Mouse (Mus musculus): ENCODE results near the gene Marc1.
A peak's percentile ranks its signal among the peaks of the same experiment; 100 is the strongest.

The Marc1 gene

DNA sequence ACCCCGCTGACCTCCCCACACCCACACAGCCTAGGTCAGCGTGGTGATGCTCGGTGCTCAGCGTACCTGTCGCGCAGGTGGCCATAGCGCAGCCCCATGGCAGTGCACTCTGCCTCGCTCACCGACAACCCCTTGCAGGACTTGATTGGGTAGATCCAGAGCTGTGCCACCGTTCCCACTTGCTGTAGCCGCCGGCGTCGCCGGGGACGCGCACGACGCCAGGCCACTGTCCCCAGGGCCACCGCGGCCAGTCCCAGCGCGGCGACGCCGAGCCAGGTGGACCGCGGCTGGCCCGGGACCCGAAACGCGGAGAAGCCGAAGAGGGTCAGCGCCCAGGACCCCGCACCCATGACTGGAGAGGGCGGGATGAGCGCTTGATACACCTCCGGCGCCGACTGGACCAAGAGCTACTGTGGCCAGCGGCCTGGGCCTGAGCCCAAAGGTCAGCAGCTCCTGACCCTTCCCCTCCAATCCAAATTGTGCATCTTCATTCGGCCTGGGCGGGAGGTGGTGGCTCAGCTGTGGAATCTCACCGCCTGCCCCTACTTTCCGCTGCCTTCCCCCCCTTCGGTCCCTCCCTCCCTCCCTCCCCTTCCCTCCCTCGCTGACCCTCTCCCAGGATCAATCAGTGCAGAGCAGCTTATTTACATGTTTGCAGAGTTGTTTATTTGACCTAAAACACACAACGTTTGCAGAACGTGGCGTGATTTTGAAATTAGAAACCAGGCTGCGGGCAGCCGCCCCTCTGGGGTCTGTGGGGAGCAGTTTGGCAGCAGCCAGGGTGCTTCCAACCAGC is at the start of gene Marc1:
TSS of gene Marc1 (minus strand) at position 534 of the 796 bp plus-strand sequence.
- DNase-seq (ENCODE audit: low spot score in 2 of 2) = no peak

DNA sequence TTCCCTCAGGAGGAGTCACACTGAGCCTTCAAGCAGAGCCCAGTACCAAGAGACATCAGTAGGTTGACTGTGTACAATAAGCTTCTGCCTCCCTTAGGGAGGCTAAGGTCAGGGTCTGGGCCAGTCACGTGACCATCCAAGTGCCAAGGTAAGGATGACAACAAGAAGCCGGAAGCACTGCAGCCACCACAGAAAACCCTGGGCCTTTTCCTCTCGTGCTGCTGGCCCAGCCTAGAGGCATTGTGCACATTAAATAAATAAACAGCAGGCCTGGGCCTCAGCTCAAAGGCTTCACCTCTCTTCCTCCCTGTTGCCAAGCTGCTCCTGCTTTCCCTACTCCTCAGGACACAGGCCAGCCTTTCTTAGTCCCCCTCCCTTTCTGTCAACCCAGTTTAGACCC is 49.2 kb upstream of the Marc1 start:
- no peak for DNase-seq (ENCODE audit: low spot score in 2 of 2)

DNA sequence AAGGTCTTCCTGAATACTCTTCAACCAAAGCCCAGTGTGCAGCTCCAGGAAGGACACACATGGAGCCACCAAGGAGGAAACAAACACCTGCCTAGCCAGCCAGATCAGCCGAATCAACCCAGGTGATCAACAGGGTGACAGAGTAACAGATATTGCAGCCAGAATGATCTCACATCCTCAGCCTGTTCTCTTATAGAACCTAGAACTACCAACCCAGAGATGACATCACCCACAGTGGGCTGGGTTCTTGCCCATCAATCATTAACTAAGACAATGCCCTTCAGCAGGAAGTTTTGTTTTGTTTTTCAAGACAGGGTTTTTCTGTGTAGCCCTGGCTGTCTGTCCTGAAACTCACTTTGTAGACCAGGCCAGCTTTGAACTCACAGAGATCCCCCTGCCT is 47.1 kb upstream of the Marc1 start:
- DNase-seq (ENCODE audit: low spot score in 2 of 2) = no peak

DNA sequence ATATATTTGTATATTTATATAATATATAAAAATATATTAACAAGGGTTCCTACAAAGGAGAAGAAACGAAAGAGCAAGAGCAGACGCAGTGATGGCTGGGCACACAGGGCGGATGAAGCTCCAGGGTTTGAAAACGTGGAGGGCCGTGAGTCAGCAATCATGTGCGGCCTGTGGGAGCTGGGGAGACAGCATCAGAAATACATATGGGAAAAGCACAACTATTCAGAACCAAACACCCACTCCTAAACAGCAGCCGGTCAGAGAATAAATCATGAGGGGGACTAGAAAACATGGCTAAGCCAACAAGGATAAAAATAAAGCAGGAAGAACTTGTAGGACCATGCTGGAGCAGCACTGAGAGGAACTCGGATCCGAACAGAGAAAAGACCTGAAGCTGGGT is 46.1 kb upstream of the Marc1 start:
- no peak for DNase-seq (ENCODE audit: low spot score in 2 of 2)

DNA sequence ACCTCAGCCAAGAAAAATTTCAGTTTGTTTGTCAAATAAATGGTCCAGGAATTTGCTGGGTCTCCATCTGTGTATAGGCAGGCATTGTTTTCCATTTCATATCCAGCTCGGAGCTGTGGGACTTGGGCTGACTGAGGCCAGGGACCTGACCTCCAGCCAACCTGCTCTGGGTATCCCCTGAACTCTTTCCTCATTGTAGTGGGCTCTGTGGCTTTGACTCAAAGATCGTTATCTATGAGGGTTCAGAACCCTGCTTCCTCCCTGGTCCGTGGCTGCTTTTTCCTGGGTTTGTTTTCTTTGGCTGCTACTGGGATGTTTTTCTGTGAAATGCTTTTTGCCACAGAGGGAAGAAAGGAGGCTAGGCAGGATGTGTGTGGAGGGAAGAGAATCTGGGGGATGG is 42.8 kb upstream of the Marc1 start:
- no peak for DNase-seq (ENCODE audit: low spot score in 2 of 2)

DNA sequence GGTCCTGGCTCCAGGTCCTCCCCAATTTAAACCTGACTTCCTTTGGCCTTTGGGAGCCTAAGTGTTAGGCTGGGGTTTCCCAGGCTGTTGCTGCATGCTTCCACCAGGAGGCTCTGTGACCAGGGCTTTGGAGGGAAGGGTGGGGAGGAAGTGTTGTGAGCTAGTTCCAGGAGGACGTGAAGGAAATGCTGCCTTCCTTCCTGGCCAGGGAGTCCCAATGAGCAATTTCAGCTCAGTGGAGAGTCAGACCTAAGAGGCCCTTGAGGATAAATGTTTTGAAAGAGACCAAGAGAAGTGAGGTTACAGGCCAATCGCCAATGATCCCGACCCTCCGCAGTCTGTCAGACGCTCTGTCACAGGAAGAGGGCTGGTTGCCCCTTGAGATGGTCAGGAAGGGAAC is 42.2 kb upstream of the Marc1 start:
- peak in 1 of 2 experiments; percentile 47 for DNase-seq (ENCODE audit: low spot score in 2 of 2)

DNA sequence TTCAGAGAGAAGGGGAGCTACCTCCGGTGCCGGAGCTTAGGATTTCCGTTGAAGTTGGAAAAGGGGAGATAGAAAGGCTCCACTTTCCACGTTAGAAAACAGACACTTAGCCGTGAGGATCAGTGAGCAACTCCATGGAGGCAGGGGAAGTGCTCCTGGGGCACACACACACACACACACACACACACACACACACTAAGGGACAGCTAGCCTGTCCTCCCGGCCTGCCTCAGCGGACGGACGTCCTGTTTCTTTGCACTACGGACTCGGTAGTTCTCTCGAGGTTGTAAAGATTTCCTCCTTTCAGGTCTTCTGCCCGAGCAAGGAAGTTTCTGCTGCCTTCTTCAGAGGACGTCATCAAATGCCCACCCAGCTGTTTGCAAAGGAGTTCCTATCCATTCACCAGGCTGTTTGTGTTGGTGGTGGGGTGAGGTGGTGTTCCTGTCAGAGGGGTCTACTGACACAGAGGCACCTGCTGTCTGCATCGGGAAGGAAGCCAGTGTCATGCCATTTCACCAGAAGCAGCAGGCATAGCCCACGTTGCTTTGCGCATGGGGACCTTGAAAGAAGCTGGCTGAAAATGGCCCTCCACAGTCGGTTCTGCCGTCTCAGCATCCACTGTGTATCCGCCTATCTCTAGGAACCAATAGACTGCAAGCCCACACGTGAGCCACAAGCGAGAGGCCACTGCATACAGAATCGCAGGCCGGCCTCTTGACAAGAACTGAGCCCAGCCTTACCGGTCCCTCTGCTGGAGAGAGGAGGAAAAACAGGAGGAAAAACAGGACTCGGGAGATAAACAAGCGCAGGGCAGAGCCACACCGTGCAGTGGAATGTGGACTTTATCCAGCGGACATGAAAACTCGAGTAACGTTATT is 40.9 kb upstream of the Marc1 start:
- DNase-seq (ENCODE audit: low spot score in 2 of 2) = peak; percentile 55 to 74

DNA sequence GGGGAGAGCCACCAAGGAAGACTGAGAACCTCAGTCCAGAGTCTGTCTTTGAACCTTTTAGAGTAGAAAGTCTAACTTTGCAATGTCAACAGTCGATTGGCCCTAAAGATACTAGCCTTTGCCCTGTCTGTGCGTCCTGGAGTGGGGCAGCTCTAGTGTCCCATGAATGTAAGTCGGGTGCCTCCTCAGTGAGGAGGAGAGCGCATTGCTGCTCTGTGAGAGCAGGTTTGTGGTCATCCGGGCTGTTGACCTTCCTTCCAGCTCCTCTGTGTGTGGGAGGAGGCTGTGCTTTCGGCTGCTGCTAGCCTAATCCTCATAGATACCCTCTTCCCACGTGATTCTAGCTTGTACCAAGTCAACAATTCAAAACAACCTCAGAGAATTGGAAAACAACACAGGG is 40.1 kb upstream of the Marc1 start:
- DNase-seq (ENCODE audit: low spot score in 2 of 2) = no peak

DNA sequence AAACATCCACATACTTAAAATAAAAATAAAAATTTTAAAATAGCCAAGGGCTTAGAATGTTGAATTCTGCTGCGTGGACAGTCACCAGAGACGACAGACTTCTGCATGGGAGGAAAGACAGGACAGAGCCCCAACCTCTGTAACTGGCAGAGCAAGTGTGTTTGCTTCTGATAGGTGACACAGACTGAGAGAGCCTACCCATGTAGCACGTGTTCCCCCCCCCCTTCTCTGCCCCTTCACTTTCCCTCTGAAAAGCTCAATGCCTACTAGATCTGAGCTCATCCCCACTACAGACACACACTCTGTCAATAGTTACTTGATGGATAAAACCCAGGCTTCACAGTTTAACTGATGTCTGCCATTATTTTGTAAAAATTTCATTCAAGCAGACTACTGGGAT is 35.9 kb upstream of the Marc1 start:
- no peak for DNase-seq (ENCODE audit: low spot score in 2 of 2)

DNA sequence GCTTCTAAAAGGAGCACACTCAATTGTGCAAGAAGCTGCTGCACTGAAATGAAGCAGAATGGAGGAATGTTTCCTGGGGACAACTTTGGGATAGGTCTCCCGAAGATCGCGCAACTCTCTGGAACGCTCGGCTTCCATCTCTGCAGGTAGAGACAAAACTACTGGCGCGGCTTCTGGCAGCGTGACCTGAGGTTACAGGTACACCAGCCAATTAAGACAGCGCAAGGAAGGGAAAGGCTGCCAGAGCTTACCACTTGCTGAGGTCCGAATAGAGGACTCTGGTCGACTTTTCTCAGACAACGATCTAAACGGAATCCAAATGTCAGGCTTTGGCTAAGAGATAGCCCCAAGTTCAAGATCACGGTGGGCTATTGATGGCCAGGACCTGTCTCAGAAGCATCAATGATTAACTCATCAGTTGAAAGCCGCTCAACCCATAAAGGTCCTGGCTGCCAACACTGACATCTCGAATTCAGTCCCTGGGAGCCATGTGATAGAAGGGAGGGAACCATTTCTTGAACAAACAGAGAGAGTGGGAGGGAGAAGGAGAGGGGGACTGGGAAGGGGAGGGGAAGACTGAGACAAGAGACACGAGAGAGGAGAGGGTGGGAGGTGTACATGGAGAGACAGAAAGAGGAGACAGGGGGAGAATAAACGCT is 35.1 kb upstream of the Marc1 start, which contains the start of gene Marc2:
TSS of gene Marc2 (minus strand) at position 360 of the 659 bp plus-strand sequence.
- DNase-seq (ENCODE audit: low spot score in 2 of 2) = no peak

DNA sequence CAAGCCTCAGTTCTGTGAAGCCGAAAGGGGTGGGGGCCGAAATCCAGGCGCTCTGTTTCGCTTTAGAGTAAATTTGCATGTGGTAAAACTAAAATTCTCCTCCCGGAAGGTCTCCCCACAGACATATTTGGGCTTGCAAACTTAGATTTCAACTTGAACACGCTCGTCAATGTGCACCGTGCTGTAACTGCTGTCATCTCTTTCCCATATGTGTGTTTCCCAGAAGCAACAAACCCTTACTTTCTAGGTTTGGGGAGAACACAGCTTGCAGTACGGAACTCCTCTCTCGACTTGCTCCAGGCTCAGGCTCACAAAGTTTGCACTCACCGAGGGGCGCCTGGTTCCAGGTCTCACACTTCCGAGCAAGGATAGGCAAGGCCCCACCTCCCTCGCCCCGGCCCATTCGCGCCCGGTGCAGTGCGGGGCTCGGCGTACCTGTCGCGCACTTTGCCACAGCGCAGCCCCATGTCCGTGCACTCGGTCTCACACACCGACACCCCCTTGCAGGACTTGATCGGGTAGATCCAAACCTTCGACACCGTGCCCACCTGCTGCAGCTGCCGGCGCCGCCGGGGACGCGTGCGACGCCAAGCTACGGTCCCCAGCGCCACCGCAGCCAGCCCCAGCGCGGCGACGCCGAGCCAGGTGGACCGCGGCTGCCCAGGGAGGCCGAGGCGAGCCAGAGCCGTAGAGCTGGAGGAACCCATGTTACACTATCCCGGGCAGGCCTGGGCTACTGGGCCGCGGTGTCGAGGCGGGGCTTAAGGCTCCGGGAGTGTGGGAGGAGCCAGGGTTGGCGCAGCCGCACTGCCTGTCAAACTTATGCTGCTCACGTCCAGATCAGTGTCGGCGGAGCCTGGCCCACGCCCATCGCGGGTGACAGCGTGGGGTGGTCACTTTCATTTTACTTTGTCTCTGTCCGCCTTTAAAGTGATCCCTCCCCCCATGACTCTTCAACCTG is 34.3 kb upstream of the Marc1 start:
- DNase-seq (ENCODE audit: low spot score in 2 of 2) = peak; percentile 77

DNA sequence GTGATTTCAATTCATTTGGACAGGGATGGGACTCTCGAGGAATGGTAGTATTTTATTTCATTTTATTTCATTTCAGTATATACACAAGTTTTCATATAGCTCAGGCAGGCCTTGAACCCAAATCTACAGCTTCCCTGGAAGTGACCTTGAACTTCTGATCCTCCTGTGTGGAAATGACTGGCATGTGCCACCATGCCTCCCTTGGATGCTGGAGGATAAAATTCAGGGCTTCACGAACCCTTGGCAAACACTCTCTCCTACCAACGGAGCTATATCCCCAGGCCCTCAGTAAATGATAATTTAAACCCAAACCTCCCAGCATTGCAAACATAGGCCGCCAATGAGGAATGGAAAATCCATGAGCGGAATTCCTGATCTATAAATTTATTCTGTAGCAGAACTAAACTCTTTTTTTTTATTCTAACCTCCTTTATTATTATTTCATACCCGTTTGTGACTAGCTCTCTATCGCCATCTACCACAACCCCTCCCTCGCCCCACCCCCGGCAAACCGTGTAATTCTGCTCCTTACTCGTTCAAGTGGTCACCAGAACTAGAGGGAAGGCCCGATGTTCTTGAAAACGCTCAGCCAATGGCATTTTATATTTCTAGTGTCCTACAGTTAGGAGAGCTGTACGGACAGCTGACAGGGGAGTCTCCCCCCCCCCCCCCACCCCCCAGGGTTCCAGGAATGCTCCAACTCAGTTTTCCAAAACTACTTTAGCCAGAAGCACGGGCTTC is 33.4 kb upstream of the Marc1 start:
- no peak for DNase-seq (ENCODE audit: low spot score in 2 of 2)

DNA sequence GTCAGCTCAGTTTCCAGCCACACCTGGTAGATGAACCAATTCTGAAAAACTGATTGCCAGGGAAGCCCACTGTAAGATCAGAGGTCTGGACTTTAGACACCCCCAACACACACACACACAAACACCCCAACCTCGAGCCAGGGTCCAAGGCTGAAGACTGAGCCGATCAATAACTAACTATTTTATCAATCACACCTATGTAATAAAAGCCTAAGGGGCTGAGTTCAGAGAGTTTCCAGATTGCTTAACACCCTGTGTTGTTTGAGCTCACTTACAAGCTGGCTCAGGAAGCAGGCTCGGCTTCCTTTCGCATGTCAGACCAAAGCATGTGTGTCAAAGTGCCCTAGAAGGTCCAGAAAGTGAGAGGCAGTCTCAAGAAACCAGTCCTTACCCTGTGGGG is 26.5 kb upstream of the Marc1 start:
- DNase-seq (ENCODE audit: low spot score in 2 of 2) = no peak

DNA sequence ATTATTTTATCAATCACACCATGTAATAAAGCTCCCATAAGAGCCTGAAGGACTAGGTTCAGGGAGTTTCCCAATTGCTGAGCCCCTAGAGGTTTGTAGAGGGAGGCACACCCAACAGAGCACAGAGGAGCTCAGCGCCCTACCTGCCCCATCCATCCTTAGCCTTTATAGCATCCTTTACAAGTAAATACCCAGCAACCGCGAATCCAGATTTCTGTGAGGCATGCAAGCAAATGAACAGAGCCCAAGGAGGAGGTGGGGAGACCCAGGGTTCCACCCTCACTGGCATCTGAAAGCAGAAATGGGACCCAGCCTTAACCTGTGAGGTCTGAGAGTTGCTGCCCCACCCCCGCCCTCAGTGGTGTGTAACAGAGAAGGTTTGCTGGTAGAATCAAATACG is 25.2 kb upstream of the Marc1 start:
- no peak for DNase-seq (ENCODE audit: low spot score in 2 of 2)

DNA sequence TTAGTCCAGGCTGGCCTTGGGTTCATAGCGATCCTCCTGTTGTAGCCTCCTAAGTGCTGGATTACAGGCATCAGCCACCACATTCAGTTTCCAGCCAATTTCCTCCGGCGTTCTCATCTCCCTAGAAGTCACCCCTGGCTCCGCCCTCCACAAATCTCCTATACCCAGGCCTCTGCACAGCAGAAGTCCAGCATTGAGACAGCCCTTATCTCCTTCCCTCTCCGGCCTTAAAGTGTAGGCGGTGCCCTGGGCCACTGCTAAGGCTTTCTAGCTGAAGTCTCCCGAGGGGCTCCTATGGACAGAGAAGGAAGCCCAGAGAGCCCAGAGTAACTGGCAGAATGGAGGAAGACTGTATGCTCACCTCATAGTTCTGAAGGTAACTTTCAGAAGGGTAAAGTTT is 22.4 kb upstream of the Marc1 start:
- DNase-seq (ENCODE audit: low spot score in 2 of 2) = no peak

DNA sequence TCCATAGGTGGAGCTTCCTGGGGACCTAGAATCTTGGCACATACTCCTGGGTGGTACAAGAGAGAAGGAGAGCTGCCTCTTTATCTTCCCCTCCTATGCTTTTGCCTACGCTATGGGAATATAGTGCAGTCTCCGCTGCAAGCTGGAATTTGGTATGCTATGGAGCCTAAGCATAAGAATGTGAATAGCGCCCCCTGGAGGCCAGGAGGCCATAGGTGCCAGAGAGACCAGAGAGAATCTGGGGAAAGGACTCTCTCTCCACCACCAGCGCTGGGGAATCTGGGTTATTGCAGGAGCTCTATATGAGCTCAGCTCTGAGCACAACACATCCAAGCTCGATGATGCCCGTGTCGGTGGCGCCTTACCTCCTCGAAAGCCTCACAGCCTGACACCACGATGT is 21.1 kb upstream of the Marc1 start:
- DNase-seq (ENCODE audit: low spot score in 2 of 2) = no peak

DNA sequence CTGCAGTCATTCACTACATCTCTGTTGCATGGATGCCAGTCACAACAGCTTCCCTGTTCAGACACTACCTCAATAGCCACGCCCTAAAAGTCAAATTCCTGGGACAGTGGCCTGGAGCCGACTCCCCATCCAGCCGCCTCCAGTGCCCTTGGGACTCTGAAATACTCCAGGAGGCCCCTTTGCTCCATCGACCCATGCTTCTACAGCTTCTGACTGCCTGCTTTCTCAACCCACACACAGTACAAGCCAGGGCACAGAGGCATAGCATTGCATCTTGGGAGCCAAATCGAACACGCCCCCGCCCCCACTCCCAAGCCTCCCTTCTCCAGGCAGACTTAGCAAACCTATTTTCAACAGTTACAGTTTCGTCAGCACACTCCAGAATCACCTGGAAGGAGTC is 18.8 kb upstream of the Marc1 start:
- DNase-seq (ENCODE audit: low spot score in 2 of 2) = no peak

DNA sequence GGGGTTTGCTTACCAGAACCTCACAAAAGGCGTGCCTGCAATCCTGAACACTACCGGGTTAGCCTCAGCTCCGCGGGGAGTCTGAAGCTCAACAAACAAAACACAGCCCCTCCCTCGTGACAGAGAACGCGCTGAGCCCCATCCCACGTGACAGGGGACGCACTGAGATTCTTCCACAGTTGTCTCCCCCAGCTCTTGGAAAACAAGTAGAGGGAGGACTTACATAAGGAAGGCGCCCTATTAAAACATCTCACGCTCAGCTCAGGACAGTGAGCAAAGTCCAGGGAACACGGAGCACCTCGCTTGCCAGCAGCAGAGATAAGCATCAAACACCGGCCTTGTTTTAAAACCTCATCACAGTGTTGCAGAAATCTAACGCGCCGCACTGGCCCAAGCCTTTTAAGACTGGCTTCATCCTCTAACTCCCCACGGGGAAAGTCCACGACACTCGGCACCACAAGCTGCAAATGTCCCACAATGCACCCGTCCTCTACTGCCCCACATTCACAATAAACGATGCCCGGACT is 16.1 kb upstream of the Marc1 start:
- no peak for DNase-seq (ENCODE audit: low spot score in 2 of 2)

DNA sequence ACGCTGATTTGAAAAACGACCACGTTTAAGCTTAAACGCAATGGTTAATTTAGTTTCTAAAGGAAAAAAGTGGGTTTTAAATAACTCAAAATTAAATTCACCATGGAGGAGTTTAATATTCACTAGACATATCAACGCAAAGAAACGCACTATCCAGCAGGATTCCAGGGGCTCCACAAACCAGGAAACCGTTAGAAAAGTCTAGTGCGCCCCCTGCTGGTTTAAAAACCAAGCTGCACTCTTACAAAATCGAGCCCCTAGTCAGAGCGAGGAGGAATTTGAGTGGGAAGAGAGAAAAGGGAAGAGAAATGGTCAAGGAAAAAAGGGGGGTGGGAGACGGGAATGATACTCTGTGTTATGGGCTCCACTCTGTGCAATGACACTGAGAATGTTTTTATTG is 14.0 kb upstream of the Marc1 start:
- no peak for DNase-seq (ENCODE audit: low spot score in 2 of 2)

DNA sequence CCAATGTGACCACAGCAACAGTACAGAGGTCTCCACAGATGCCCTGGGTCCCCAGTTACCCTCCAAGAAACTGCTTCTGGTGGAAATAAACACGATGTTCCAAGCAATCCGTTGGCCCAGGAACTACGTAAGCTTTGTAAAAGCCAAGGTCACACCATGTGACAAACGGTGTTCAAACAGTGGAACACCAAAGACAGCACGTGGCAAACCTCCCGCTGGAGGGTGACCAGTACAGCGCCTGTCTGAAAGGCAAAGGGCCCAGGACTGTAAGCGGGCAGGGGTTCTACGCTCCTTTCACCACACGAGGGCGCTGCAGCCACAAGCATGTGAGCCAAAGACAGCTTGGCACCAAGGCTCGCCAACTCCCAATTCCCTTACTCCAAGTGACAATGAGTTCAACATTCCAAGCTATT is 13.3 kb upstream of the Marc1 start:
- DNase-seq (ENCODE audit: low spot score in 2 of 2) = peak; percentile 70 to 80
